Mouse (Mus musculus): ENCODE measurements at regions not wholly inside any gene's neighbourhood (a gene's known extent, or its start where the extent isn't known, plus 50 kb on each side); places are given as distances from the start of the nearest gene placed in this dataset.
"Not testable (repeated sequence)": the region's sequence is repeated elsewhere in the genome, so short reads cannot be mapped to it uniquely, and the experiment has no call there.

GRCm38 (mm10) chr11:41261254-41261653, 506.1 kb upstream of the Ccng1 start:
- ATAC-seq (ENCODE audit: low FRiP score, low read depth) = no peak
- Histone ChIP-seq H3K4me2 (replicated peaks) (no peak overlapping the region), H3K9ac (replicated peaks) (no peak overlapping the region), H3K27ac (replicated peaks) (no peak overlapping the region), H3K9me3 (no peaks in the 10 kb centered on the region), H3K36me3 (no peaks in the 10 kb centered on the region), H3K27me3 (no peaks in the 10 kb centered on the region), H3K4me3 (no peak overlapping the region), H3K4me1 (no peaks in the 10 kb centered on the region)
- WGBS = 81% methylated on average over 4 of the region's 4 CpGs

GRCm38 (mm10) chr11:41259915-41260619, 505.0 kb upstream of the Ccng1 start:
- H3K27ac ChIP-seq (replicated peaks) = no peak overlapping the region
- H3K4me2 ChIP-seq (replicated peaks) = no peak overlapping the region
- H3K4me3 ChIP-seq = no peak overlapping the region
- H3K4me1 ChIP-seq = no peaks in the 10 kb centered on the region
- no peaks in the 10 kb centered on the region for H3K9me3 ChIP-seq
- H3K36me3 ChIP-seq = no peaks in the 10 kb centered on the region
- H3K27me3 ChIP-seq = no peaks in the 10 kb centered on the region
- ATAC-seq (ENCODE audit: low FRiP score, low read depth) = no peak
- no peak overlapping the region for H3K9ac ChIP-seq (replicated peaks)
- WGBS = 88% methylated on average over 18 of the region's 18 CpGs

- ATAC-seq (ENCODE audit: low FRiP score, low read depth); H3K9ac ChIP-seq (replicated peaks): not testable (repeated sequence)
- WGBS = 37% methylated on average over 3 of the region's 3 CpGs
These were observed 459.4 kb upstream of the Ccng1 start for GRCm38 (mm10) chr11:41214501-41214900.

GRCm38 (mm10) chr11:41202228-41202627, 447.1 kb upstream of the Ccng1 start:
- Histone ChIP-seq H3K9ac (replicated peaks) (no peak overlapping the region), H3K4me3 (no peak overlapping the region), H3K4me1 (no peaks in the 10 kb centered on the region), H3K27ac (replicated peaks) (no peak overlapping the region), H3K9me3 (no peaks in the 10 kb centered on the region), H3K27me3 (no peaks in the 10 kb centered on the region), H3K36me3 (no peaks in the 10 kb centered on the region), H3K4me2 (replicated peaks) (no peak overlapping the region)
- WGBS = 91% methylated on average over 1 of the region's 1 CpGs
- no peak for ATAC-seq (ENCODE audit: low FRiP score, low read depth)

More at GRCm38 (mm10) chr11:41214501-41214900, 459.4 kb upstream of the Ccng1 start:
- H3K4me3 ChIP-seq; H3K4me1 ChIP-seq; H3K36me3 ChIP-seq; H3K27me3 ChIP-seq; H3K27ac ChIP-seq (replicated peaks); H3K9me3 ChIP-seq; H3K4me2 ChIP-seq (replicated peaks): not testable (repeated sequence)

- no peaks in the 10 kb centered on the region for H3K36me3 ChIP-seq
- no peaks in the 10 kb centered on the region for H3K9me3 ChIP-seq
- no peak overlapping the region for H3K9ac ChIP-seq (replicated peaks)
- 86% methylated on average over 3 of the region's 3 CpGs for WGBS
- no peak overlapping the region for H3K27ac ChIP-seq (replicated peaks)
- no peaks in the 10 kb centered on the region for H3K27me3 ChIP-seq
- no peak overlapping the region for H3K4me2 ChIP-seq (replicated peaks)
- no peak overlapping the region for H3K4me3 ChIP-seq
- H3K4me1 ChIP-seq = no peaks in the 10 kb centered on the region
- no peak for ATAC-seq (ENCODE audit: low FRiP score, low read depth)
These were observed 438.9 kb upstream of the Ccng1 start for GRCm38 (mm10) chr11:41193981-41194380.

- H3K4me3 ChIP-seq = no peak overlapping the region
- no peaks in the 10 kb centered on the region for H3K36me3 ChIP-seq
- H3K27ac ChIP-seq (replicated peaks) = peak overlapping the region; percentile 71
- peaks cover 5% of the 10 kb centered on the region for H3K4me1 ChIP-seq
- H3K9ac ChIP-seq (replicated peaks) = no peak overlapping the region
- no peaks in the 10 kb centered on the region for H3K27me3 ChIP-seq
- WGBS = 11% methylated on average over 2 of the region's 2 CpGs
- no peaks in the 10 kb centered on the region for H3K9me3 ChIP-seq
- peak; percentile 94 for ATAC-seq (ENCODE audit: low FRiP score, low read depth)
- H3K4me2 ChIP-seq (replicated peaks) = no peak overlapping the region
These were observed 405.5 kb upstream of the Ccng1 start for GRCm38 (mm10) chr11:41160492-41161175.

- ATAC-seq (ENCODE audit: low FRiP score, low read depth) = no peak
- WGBS = 67% methylated on average over 1 of the region's 1 CpGs
- Histone ChIP-seq H3K4me3 (no peak overlapping the region), H3K36me3 (no peaks in the 10 kb centered on the region), H3K27me3 (no peaks in the 10 kb centered on the region), H3K9me3 (no peaks in the 10 kb centered on the region), H3K4me1 (peaks cover 5% of the 10 kb centered on the region), H3K9ac (replicated peaks) (no peak overlapping the region), H3K27ac (replicated peaks) (peak overlapping the region; percentile 71; the same call in 1 of the 2 replicates), H3K4me2 (replicated peaks) (no peak overlapping the region)
These were observed 404.8 kb upstream of the Ccng1 start for GRCm38 (mm10) chr11:41159927-41160326.

- peak overlapping the region; percentile 46; the same call in 1 of the 2 replicates for H3K27ac ChIP-seq (replicated peaks)
- no peaks in the 10 kb centered on the region for H3K36me3 ChIP-seq
- no peak overlapping the region for H3K4me3 ChIP-seq
- H3K4me2 ChIP-seq (replicated peaks) = no peak overlapping the region
- no peak for ATAC-seq (ENCODE audit: low FRiP score, low read depth)
- H3K9me3 ChIP-seq = no peaks in the 10 kb centered on the region
- no peak overlapping the region for H3K9ac ChIP-seq (replicated peaks)
- no peaks in the 10 kb centered on the region for H3K27me3 ChIP-seq
- H3K4me1 ChIP-seq = peaks cover 5% of the 10 kb centered on the region
- WGBS = 66% methylated on average over 4 of the region's 4 CpGs
These were observed 403.9 kb upstream of the Ccng1 start for GRCm38 (mm10) chr11:41158761-41159596.

- Histone ChIP-seq H3K4me1 (peaks cover 5% of the 10 kb centered on the region), H3K4me2 (replicated peaks) (no peak overlapping the region), H3K9me3 (no peaks in the 10 kb centered on the region), H3K27me3 (no peaks in the 10 kb centered on the region), H3K27ac (replicated peaks) (no peak overlapping the region), H3K36me3 (no peaks in the 10 kb centered on the region), H3K9ac (replicated peaks) (no peak overlapping the region), H3K4me3 (no peak overlapping the region)
- WGBS = 94% methylated on average over 11 of the region's 11 CpGs
- ATAC-seq (ENCODE audit: low FRiP score, low read depth) = no peak
These were observed 402.2 kb upstream of the Ccng1 start for GRCm38 (mm10) chr11:41157321-41157720.

All from midbrain, embryonic 12.5 days (tissue).